ENCODE assay signal across 15 mouse cellular contexts in genomic region chr2:169397013-169397412, GRCm38 (mm10).
DNase-seq lines count a peak whose midpoint lies in the region; ATAC-seq and TF ChIP-seq lines count a peak whose summit lies in the region.
"Had no signal": no experiment of that assay in that cellular context is flagged by ENCODE, and none has a peak within 500 bp of the region (broad histone marks: within the 10 kb centered on the region; RNA-seq: fewer than 3 reads in every experiment).

No protein-coding gene starts in this region.

- no peak for ATAC-seq in hindbrain, embryonic 14.5 days (ENCODE audit: low FRiP score)
- no peak for ATAC-seq in inflammation-experienced regulatory T-cells, adult 6 months

- peak; percentile 2 for DNase-seq in kidney, adult 2 months
- no peak for DNase-seq in kidney, postnatal 25 days
- DNase-seq in adrenal gland, adult 8-10 months, result peak; percentile 30
- peak; percentile 5 for DNase-seq in lung, adult 2 months
- no peak for DNase-seq in hindbrain, embryonic 14.5 days (ENCODE audit: low spot score)
- no peak for DNase-seq in layer of hippocampus, adult 9-11 months
- DNase-seq: cerebellum, postnatal 14 days; heart, postnatal 10 days; kidney, adult 11 months; kidney, postnatal 4 days; layer of hippocampus, postnatal 36 days had no signal

- no peaks in the 10 kb centered on the region for H3K27me3 ChIP-seq in kidney, adult 2 months (replicated peaks; ENCODE audit: control insufficient read depth, insufficient read depth, low read length)
- H3K27me3 ChIP-seq in hindbrain, embryonic 14.5 days (ENCODE audit: control insufficient read depth, insufficient read depth, low read length), result no peaks in the 10 kb centered on the region
- H3K27me3 ChIP-seq: hindbrain, embryonic 15.5 days had no signal

- no peak overlapping the region for H3K4me2 ChIP-seq in hindbrain, embryonic 14.5 days (replicated peaks)
- H3K4me2 ChIP-seq: hindbrain, embryonic 15.5 days; midbrain, embryonic 11.5 days had no signal

- no peaks in the 10 kb centered on the region for H3K36me3 ChIP-seq in kidney, adult 2 months (ENCODE audit: control insufficient read depth, insufficient read depth, low read length)
- H3K36me3 ChIP-seq in hindbrain, embryonic 14.5 days (replicated peaks; ENCODE audit: control insufficient read depth, insufficient read depth), result no peaks in the 10 kb centered on the region
- H3K36me3 ChIP-seq: hindbrain, embryonic 15.5 days had no signal

- no peaks in the 10 kb centered on the region for H3K9me3 ChIP-seq in hindbrain, embryonic 14.5 days (ENCODE audit: control insufficient read depth, low read length)
- H3K9me3 ChIP-seq: hindbrain, embryonic 15.5 days had no signal

- H3K9ac ChIP-seq in hindbrain, embryonic 14.5 days, result no peak overlapping the region
- H3K9ac ChIP-seq: hindbrain, embryonic 15.5 days had no signal

- no peak for TF ChIP-seq CTCF in kidney, adult 2 months (conservative IDR thresholded peaks at IDR 0.05; ENCODE audit: insufficient read depth, insufficient read length, low read depth, low read length)
- no peak for TF ChIP-seq CTCF in lung, adult 2 months (IDR thresholded peaks at IDR 0.05; ENCODE audit: insufficient read depth, low read length)

- H3K27ac ChIP-seq in kidney, adult 2 months (ENCODE audit: insufficient read depth, low read depth, low read length), result no peak overlapping the region
- H3K27ac ChIP-seq in brown adipose tissue, adult 24 weeks (replicated peaks; ENCODE audit: low read depth, low read length), result peak overlapping the region; percentile 65
- no peak overlapping the region for H3K27ac ChIP-seq in hindbrain, embryonic 14.5 days
- H3K27ac ChIP-seq: hindbrain, embryonic 15.5 days had no signal

- WGBS in kidney, adult 2 months, result 58% methylated on average over 4 of the region's 4 CpGs
- WGBS in lung, adult 2 months, result 64% methylated on average over 4 of the region's 4 CpGs
- WGBS in hindbrain, embryonic 14.5 days, result 86% methylated on average over 4 of the region's 4 CpGs

- no peak overlapping the region for H3K4me3 ChIP-seq in kidney, adult 2 months (ENCODE audit: insufficient read depth, low read depth, low read length)
- H3K4me3 ChIP-seq in brown adipose tissue, adult 24 weeks (ENCODE audit: insufficient read depth, low read depth, low read length), result no peak overlapping the region
- no peak overlapping the region for H3K4me3 ChIP-seq in lung, adult 2 months (replicated peaks; ENCODE audit: extremely low read depth, low read depth, low read length)
- no peak overlapping the region for H3K4me3 ChIP-seq in hindbrain, embryonic 14.5 days (replicated peaks; ENCODE audit: low read length)
- H3K4me3 ChIP-seq: hindbrain, embryonic 15.5 days had no signal

- H3K4me1 ChIP-seq in kidney, adult 2 months (ENCODE audit: control insufficient read depth, insufficient read depth, low read length), result no peaks in the 10 kb centered on the region
- peaks cover 3% of the 10 kb centered on the region; the same call in 1 of the 2 replicates for H3K4me1 ChIP-seq in brown adipose tissue, adult 24 weeks (ENCODE audit: control insufficient read depth, insufficient read depth, insufficient read length, low read length)
- H3K4me1 ChIP-seq in lung, adult 2 months (ENCODE audit: control insufficient read depth, insufficient read depth, low read length), result no peaks in the 10 kb centered on the region
- H3K4me1 ChIP-seq in hindbrain, embryonic 14.5 days (replicated peaks; ENCODE audit: control insufficient read depth, insufficient read depth, low read length), result no peaks in the 10 kb centered on the region

- no peak for TF ChIP-seq POLR2A in kidney, adult 2 months (IDR thresholded peaks at IDR 0.05; ENCODE audit: low read depth, low read length)
- TF ChIP-seq POLR2A in lung, adult 2 months (IDR thresholded peaks at IDR 0.05; ENCODE audit: borderline replicate concordance, extremely low read depth, low read depth, low read length), result no peak

Comparison
In these comparisons a context has a peak if more than half of its experiments do, and no peak if none do; other contexts are left out.
1. DNase-seq: peak in kidney, adult 2 months (single experiment), adrenal gland, adult 8-10 months (single experiment) and lung, adult 2 months (single experiment); none in kidney, postnatal 25 days (0 of 2), hindbrain, embryonic 14.5 days (single experiment) and layer of hippocampus, adult 9-11 months (single experiment).